Mouse (Mus musculus) inflammation-experienced regulatory T-cells, adult 6 months (primary cell): ENCODE results near the gene Ccdc102a. TPM values are rescaled to one million over a fixed set of nuclear protein-coding genes. Genes with fewer than 3 reads are reported as not detected.
"Not testable (repeated sequence)": the region's sequence is repeated elsewhere in the genome, so short reads cannot be mapped to it uniquely, and the experiment has no call there.

ENCODE experiments used
- ATAC-seq: one replicate; pipeline ENCODE4 v1.8.0; 2017
- polyA plus RNA-seq, 3 experiments: library from polyadenylated mRNA; unstranded; fragments of 100-300 nt; shearing (Covaris generic); gene quantifications; one replicate each; pipeline ENCODE4 v1.2.1; 2017

Gene Ccdc102a
- polyA plus RNA-seq, 3 experiments from 2014 or later, result 0.24 to 1.0 (median 0.25) TPM

- ATAC-seq, result no peak
Measured at GRCm38 (mm10) chr8:94872576-94872975, 45.3 kb downstream of the Ccdc102a start.

GRCm38 (mm10) chr8:94872156-94872555 lies 45.7 kb downstream of the Ccdc102a start:
- ATAC-seq, result no peak

- ATAC-seq, result peak; percentile 29
Measured at GRCm38 (mm10) chr8:94871108-94871894, 46.6 kb downstream of the Ccdc102a start.

GRCm38 (mm10) chr8:94870474-94871107 lies 47.3 kb downstream of the Ccdc102a start:
- no peak for ATAC-seq

GRCm38 (mm10) chr8:94870003-94870402 lies 47.9 kb downstream of the Ccdc102a start:
- no peak for ATAC-seq

- ATAC-seq, result no peak
Measured at GRCm38 (mm10) chr8:94869146-94869545, 48.8 kb downstream of the Ccdc102a start.

- ATAC-seq, result no peak
Measured at GRCm38 (mm10) chr8:94866921-94867320, 51.0 kb downstream of the Ccdc102a start.

- ATAC-seq, result no peak
Measured at GRCm38 (mm10) chr8:94865292-94865691, 52.6 kb downstream of the Ccdc102a start.

GRCm38 (mm10) chr8:94863897-94864673 lies 53.8 kb downstream of the Ccdc102a start:
- no peak for ATAC-seq

- ATAC-seq, result no peak
Measured at GRCm38 (mm10) chr8:94862487-94863220, 55.2 kb downstream of the Ccdc102a start.

- ATAC-seq, result peak; percentile 49
Measured at GRCm38 (mm10) chr8:94861352-94861910, 56.5 kb downstream of the Ccdc102a start.

- peak; percentile 86 for ATAC-seq
Measured at GRCm38 (mm10) chr8:94857346-94858173, 60.3 kb downstream of the Ccdc102a start, which contains the start of gene Polr2c. TSS of gene Polr2c (plus strand) at chr8:94857450.

- peak; percentile 26 for ATAC-seq
Measured at GRCm38 (mm10) chr8:94857011-94857345, 60.9 kb downstream of the Ccdc102a start.

GRCm38 (mm10) chr8:94854761-94855160 lies 63.1 kb downstream of the Ccdc102a start:
- not testable (repeated sequence) for ATAC-seq

Other genes with a start within 250 kb of the Ccdc102a start
- 1 to 10 TPM in 1 of 3 experiments, not detected in 2; 1.0 TPM for gene Pllp, start 221.8 kb downstream of the Ccdc102a start, polyA plus RNA-seq
- not detected for gene Ccl22, start 172.5 kb downstream of the Ccdc102a start, polyA plus RNA-seq
- under 1 TPM in 1 of 3 experiments, not detected in 2; 0.38 TPM for gene Cx3cl1, start 146.1 kb downstream of the Ccdc102a start, polyA plus RNA-seq
- not detected for gene Ccl17, start 107.6 kb downstream of the Ccdc102a start, polyA plus RNA-seq
- 10 to 100 TPM; 35.5 to 40.6 (median 37.5) TPM for gene Coq9, start 79.8 kb downstream of the Ccdc102a start, polyA plus RNA-seq
- gene Ciapin1, start 79.7 kb downstream of the Ccdc102a start, polyA plus RNA-seq, result 100 to 1,000 TPM; 107 to 149 (median 110) TPM
- gene Polr2c, start 60.6 kb downstream of the Ccdc102a start, polyA plus RNA-seq, result 100 to 1,000 TPM in 2 of 3 experiments, 10 to 100 TPM in 1; 85.4 to 108 (median 104) TPM
- under 1 TPM; 0.35 to 0.50 (median 0.50) TPM for gene Dok4, start 41.8 kb downstream of the Ccdc102a start, polyA plus RNA-seq
- gene Adgrg5, start 5.6 kb upstream of the Ccdc102a start, polyA plus RNA-seq, result 1 to 10 TPM; 1.8 to 4.3 (median 4.1) TPM
- 1 to 10 TPM in 2 of 3 experiments, under 1 TPM in 1; 0.52 to 5.5 (median 4.5) TPM for gene Adgrg1, start 56.7 kb upstream of the Ccdc102a start, polyA plus RNA-seq
- gene Adgrg3, start 99.6 kb upstream of the Ccdc102a start, polyA plus RNA-seq, result under 1 TPM in 2 of 3 experiments, not detected in 1; 0.24 to 0.26 TPM
- gene Drc7, start 137.0 kb upstream of the Ccdc102a start, polyA plus RNA-seq, result not detected
- 10 to 100 TPM; 16.4 to 23.4 (median 17.0) TPM for gene Katnb1, start 163.1 kb upstream of the Ccdc102a start, polyA plus RNA-seq